Mouse (Mus musculus) small intestine, adult 2 months (tissue): ENCODE measurements at regions not wholly inside any gene's neighbourhood (a gene's known extent, or its start where the extent isn't known, plus 50 kb on each side); places are given as distances from the start of the nearest gene placed in this dataset.

ENCODE experiments used
- CTCF ChIP-seq: fragments of 200-500 bp; IDR thresholded peaks from 2 replicates; pipeline ENCODE4 v1.5.1; 2012; ENCODE audit warnings: low read depth, mild to moderate bottlenecking, control low read depth, inconsistent platforms, low read length, moderate library complexity, mixed read lengths; ENCODE audit not compliant: insufficient replicate concordance, insufficient read length; ENCODE audit errors: extremely low read depth
- POLR2A ChIP-seq: fragments of 200-500 bp; IDR thresholded peaks from 2 replicates; pipeline ENCODE4 v1.6.1; 2012; ENCODE audit warnings: low read depth, mild to moderate bottlenecking, control low read depth, inconsistent platforms, low read length, moderate library complexity

DNA sequence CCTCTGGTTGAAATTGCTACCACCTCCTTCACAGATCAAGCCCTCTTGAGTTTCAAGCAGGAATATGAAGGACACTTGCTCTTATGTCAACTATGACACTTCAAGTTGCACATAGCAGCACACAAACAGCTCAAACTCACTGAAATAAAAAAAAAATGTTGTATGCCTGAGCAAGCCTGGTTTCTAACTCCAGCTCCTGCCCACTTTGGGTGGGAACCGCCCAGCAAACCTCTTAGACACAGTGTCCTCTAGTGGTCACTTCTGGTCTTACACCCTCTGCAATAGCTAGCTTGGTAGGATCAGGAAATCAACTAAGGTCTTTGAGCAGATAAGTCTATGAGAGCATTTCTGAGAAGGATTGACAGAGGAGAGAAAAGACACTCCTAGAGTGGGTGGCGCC is 54.2 kb downstream of the Rplp1 start:
- TF ChIP-seq POLR2A (no peak), CTCF (peak; percentile 82; the same call in 1 of the 2 replicates)
